Mouse (Mus musculus) brain, embryonic 14.5 days (tissue): ENCODE data around the gene Thada. TPM values are rescaled to one million over a fixed set of nuclear protein-coding genes. Genes with fewer than 3 reads are reported as not detected.
"Not testable (repeated sequence)": the region's sequence is repeated elsewhere in the genome, so short reads cannot be mapped to it uniquely, and the experiment has no call there.

ENCODE experiments used
- DNase-seq: peaks from one replicate; pipeline ENCODE4 v3.0.0-alpha.2; 2011; ENCODE audit warnings: low read depth
- CTCF ChIP-seq: fragments of 200-500 bp; IDR thresholded peaks from 2 replicates; pipeline ENCODE4 v1.5.1; 2012; ENCODE audit warnings: inconsistent platforms, mild to moderate bottlenecking, moderate library complexity, borderline replicate concordance; ENCODE audit not compliant: insufficient read depth, insufficient read length; ENCODE audit errors: extremely low read depth
- POLR2A ChIP-seq: fragments of 200-500 bp; IDR thresholded peaks from 2 replicates; pipeline ENCODE4 v1.6.1; 2012; ENCODE audit warnings: mild to moderate bottlenecking, inconsistent platforms, borderline replicate concordance; ENCODE audit not compliant: poor library complexity, insufficient read depth, insufficient read length, severe bottlenecking; ENCODE audit errors: extremely low read depth
- polyA plus RNA-seq: library from polyadenylated mRNA; depleted of rRNA; stranded (reverse); fragments of >200 nt; gene quantifications from 2 replicates; pipeline ENCODE4 v1.2.3, GENCODE M21; 2012

The Thada gene
- polyA plus RNA-seq, 1 experiment = 10.2 TPM

DNA sequence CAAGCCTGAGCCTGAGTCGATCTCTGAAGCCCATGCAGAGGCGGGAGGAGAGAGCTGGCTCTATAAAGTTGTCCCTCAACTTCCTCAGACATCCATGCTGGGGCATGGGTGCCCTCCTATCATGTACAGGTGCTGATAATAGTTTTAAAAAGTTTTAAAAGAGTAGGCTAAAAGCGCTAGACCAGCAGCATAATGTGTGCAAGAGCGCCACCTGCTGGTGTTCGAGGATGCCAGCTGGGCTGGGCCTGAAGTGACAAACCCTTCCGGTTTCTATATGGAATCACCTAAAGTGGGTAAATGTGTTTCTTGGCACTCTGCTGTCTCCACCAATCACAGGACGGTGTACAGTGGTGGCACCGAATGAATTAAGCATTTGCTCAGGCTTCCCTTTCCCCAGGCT lies 275.1 kb downstream of the Thada start:
- DNase-seq = peak; percentile 78
- no peak for TF ChIP-seq POLR2A
- TF ChIP-seq CTCF = peak; percentile 98

DNA sequence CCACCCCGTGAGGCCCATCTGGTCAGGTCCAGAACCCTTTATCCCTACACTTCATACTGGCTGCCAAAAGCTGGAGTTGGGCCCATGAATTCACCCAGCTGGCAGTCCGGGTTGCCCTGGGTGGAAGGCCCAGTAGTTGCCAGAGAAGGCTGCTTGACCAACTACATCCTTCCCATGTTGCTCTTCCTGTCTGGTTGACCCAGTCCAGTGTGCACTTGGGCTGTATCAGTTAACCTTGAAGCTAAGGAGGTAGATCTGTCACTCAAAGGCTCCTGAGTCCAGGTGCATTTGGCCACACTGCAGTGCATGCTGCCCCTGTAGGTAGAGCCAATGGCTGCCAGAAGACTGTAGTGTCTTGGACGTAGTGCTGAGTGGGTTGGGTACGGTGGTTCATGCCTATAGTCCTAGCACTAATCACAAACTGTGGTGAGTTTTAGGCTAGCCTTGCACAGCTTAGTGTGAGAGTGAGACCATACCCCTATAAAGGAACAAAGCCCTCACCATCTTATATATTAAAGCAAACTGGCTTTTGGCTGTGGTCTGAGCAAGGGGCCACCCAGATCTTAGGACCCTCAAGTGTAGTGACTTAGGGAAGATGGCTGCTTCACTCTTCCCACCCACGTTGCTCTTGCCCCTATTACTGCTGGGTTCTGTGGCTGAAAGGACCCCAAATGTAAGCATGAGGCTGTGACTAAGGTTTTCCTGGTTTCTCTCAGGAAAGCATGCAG lies 276.7 kb downstream of the Thada start:
- no peak for DNase-seq
- TF ChIP-seq POLR2A (no peak), CTCF (no peak)

DNA sequence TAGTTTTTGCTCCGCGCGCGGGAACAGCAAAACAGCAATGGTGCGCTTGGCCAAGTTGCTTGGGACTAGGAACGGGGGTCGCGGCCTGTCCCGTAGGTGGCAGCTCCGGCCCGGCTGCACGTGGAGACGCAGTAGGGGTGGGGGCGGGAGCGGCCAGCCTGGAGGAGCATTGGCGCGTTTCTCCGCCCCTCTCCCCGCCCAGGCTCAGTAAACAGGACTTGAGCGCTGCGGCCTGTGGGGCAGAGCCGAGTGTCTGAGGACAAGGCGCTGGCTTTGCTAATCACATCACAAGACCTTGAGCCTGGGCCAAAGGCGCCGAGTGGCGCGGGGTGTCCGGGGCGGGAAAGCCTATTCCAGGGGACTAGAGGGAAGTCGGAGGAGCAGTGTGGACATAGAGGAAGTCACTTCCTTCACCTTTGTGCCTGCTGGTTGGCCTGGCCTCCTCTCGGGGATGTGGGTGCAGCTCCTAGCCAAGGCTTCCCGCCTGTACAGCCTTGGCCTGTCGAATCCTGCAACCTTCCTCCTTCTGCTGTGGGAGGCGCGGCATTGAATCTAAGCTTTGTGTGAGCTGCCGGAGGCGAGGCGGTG lies 277.5 kb downstream of the Thada start:
- DNase-seq = peak; percentile 94
- TF ChIP-seq CTCF (no peak), POLR2A (no peak)

DNA sequence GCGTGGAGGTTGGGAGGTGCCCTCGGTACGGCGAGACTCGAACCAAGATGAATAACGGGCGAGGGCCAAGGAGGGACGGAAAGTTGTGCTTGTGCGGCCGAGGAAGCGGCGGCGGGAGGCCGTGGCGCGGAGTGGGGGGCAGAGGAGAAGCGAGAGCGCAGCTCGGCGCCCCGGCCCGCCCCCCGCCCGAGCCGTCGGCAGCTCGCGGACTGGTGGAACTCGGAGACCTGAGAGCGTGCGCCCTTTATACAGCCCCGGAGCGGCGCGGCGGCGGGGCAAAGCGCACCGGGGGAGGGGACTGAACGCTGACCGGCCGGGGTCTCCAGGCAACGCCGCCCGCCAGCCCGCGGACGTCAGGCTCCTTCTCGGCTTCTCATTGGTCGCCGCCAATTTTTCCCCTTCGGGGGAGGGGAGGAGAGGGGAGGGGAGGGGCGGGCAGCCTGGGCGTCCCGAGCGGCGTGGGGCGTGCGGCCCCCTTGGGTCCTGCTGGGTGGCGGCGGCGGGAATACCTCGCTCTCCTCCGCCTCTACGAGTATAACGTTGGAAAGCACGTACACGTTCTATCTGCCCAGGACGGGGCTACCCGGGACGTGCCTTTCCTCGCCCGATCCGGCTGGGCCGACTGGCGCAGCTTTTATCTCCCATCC lies 278.2 kb downstream of the Thada start, which contains the start of gene Zfp36l2:
Gene Zfp36l2 (minus strand): TSS at position 221 of the 647 bp plus-strand sequence.
- DNase-seq = peak; percentile 96
- TF ChIP-seq POLR2A (peak; percentile 93), CTCF (no peak)

DNA sequence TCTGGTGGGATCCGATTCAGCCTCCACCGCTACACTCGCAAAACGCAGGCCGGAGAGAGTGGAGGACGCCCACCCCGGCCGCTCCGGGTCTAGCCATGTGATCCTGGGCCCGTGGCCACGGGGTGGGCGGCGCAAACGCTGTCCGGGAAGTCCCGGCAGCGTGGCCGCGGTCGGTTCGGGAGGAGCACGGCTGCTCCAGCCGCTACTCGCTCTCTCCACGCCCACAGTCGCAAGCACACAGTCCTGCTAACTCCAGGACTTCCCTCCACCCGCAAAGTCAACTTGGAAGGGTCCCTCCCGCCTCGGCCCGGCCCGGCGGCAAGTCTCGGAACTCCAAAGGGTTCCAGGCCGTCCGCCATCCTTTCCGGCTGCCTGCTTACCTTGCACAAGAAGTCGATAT lies 278.7 kb downstream of the Thada start:
- not testable (repeated sequence) for DNase-seq

DNA sequence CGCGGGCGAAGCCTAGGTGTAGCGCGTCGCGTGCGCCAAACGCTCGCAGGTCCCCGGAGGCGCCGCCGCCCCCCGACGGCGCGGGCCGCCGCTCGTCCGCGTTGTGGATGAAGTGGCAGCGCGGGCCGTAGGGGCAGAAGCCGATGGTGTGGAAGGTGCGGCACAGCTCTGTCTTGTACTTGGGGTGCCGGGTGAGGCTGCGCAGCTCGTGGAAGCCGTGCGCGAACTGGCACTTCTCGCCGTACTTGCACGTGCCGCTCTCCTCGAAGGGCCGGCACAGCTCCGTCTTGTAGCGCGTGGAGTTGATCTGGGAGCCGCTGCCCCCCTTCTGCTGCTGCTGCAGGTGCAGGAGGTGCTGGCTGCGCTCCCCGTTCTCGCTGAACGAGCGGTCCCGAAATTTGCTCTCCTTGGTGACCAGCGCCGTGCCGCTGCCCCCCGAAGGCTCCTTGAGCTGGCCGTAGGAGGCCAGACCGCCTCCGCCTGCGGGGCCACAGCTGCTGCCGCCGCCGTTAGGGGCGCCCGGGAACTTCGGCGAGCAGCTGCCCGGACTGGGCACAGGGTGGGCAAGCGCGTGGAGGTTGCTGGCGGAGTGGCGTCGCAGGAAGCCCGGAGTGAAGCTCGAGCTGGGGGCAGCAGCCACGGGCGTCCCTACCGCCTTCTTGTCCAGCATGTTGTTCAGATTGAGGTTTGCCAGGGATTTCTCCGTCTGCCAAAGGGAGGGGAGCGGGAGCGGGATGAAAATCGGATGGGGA lies 279.4 kb downstream of the Thada start:
- no peak for TF ChIP-seq POLR2A
- TF ChIP-seq CTCF = no peak
- peak; percentile 69 for DNase-seq

DNA sequence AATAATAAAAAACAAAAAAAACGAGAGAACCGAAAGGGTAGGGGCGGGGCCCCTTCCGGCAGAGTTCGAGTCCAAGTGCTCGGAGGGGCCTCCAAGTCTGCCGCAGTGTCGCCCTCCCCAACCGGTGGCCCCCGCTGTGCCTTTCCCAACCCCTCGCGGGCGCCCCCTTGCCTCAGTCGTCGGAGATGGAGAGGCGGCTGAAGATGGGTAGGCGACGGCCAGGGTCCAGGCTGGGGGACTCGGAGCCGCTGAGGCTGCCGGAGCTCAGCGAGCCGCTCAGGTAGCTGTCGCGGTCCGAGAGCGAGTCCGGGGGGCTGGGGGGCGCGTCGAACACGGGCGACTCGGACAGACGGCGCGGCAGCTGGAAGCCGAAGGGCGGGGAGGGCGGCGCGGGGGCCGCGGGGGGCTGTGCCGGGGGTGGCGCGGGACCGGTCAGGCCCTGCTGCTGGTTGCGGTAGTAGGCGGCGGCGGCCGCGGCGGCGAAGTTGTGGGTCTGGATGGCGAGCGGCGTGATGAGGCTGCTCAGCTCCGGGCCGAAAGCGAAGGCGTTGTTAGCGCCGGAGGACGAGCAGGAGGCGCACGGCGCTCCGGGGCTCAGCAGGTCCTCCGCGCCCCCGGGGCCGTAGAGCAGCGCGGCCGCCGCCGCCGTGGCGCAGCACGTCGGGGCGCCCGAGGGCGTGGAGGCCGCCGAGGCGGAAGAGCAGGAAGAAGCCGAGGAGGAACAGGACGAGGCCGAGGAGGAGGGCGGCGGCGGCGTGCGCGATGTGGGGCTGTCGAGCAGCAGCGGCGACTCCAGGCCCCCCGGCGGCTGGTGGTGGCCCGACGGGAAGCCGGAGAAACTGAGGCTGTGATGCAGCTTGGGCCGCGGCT lies 280.2 kb downstream of the Thada start:
- peak; percentile 30; the same call in 1 of the 2 replicates for TF ChIP-seq CTCF
- TF ChIP-seq POLR2A = no peak
- peak; percentile 80 for DNase-seq

DNA sequence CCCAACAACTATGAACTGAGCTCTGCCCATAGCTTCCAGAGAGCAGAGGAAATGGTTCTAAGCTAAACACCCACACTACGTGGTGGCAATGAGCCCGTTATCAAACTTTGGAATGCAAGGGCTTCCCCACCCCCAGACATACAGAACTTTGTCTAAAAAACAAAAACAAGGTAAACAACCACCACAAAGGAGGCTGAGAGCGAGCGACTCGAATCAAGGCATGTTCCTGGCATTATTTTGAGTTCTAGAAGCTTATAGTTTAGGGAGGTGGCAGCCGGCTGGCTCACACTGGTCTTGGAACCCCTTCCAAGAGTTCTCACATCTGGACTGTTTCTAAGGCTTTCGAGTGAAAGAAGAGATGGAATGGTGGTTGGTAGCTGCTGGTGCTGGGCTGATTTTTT lies 281.0 kb downstream of the Thada start:
- TF ChIP-seq CTCF (no peak), POLR2A (no peak)

DNA sequence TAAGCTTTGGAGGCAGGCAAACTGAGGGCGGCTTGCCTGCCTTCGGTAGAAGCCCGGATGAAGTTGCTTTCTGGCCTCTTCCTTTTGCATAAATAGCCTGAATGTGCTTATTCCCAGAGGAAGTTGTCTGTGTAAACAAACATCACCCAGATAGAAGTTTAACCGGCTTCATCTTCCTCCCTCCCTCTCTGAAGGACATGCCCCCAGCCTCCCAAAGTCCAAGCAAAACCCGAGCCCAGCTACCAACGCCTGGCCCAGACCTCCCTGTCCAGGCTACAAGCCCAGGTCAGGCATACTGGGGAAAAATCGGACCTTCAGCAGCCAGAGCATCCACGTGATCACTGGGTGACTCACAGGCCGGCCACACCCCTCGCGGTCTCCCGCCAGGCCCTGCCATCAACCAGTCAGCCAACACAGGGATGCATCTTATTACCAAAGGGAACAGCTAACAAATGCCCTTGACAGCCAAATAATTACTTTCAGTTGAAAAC lies 282.7 kb downstream of the Thada start:
- DNase-seq = peak; percentile 82
- TF ChIP-seq POLR2A = no peak
- no peak for TF ChIP-seq CTCF

More for the DNA sequence above, 281.0 kb downstream of the Thada start:
- DNase-seq = peak; percentile 33

DNA sequence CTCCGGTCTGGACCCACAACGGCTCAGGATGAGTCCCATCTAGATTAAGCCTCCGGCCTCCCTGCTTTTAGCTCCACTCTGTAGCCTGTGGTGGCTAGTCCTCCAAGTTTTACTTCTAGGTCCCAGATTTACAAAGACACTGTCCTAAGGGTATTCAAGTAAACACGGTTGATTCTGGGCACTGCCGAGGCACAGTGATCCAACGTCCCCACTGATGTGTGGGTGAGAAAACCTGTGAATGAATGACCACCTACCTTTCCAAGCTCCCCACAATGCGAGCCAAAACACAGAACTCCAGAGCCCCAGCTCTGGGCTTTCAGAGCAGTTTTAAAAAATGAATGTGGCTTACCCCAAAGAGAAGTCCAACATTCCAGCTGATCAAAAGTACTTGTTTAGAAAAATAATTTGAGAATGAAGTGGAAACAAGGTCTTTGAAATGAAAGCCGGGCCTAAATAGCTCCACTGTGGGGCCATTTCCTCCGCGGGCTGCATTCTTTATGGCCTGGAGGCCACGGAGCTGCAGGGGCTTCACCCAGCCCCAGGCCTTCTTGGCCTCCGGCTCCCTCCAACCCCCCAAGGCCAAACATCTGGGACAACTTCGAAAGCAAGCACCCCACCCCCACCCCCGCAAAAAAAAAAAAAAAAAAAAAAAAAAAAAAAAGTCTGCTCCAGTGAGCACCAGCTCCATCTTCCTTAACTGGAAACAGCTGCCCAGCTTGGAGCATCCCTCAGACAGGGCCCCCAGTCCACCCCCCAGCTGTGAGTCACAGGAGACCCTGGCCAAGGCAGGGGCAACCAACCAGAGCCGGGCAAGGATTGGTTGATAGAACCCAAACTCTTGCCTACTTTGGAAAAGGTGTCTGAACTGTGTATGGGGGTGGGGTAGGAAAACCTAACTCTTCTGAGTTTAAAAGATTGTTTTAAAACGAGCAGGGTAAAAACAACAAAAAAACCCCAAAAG lies 283.4 kb downstream of the Thada start:
- TF ChIP-seq CTCF (no peak), POLR2A (no peak)
- no peak for DNase-seq
